Mouse (Mus musculus) kidney, embryonic 14.5 days (tissue): ENCODE measurements around the gene Ppard. TPM values are rescaled to one million over a fixed set of nuclear protein-coding genes. Genes with fewer than 3 reads are reported as not detected.

Source experiments
- ATAC-seq: fragments of 200-750 bp; cut with Nextera tagmentation; 2 replicates; pipeline ENCODE4 v1.8.0; 2017; ENCODE audit warnings: moderate number of reproducible peaks, mild to moderate bottlenecking, moderate TSS enrichment, moderate library complexity; ENCODE audit not compliant: low FRiP score, low TSS enrichment
- H3K27ac ChIP-seq: fragments of 300-500 bp; sonication (generic); 2 replicates; pipeline ENCODE4 v1.5.1; 2014; ENCODE audit warnings: low read depth, mild to moderate bottlenecking, low read length, moderate library complexity, mixed read lengths
- H3K27me3 ChIP-seq: fragments of 300-500 bp; sonication (generic); 2 replicates; pipeline ENCODE4 v1.6.1; 2014; ENCODE audit warnings: mild to moderate bottlenecking, low read length; ENCODE audit not compliant: control insufficient read depth, insufficient read depth
- H3K36me3 ChIP-seq: fragments of 300-500 bp; sonication (generic); 2 replicates; pipeline ENCODE4 v1.6.1; 2014; ENCODE audit warnings: low read length, mixed read lengths; ENCODE audit not compliant: control insufficient read depth, insufficient read depth
- H3K4me1 ChIP-seq: fragments of 300-500 bp; sonication (generic); 2 replicates; pipeline ENCODE4 v1.6.1; 2014; ENCODE audit warnings: low read length, mixed read lengths; ENCODE audit not compliant: control insufficient read depth, insufficient read depth
- H3K4me2 ChIP-seq: fragments of 300-500 bp; sonication (generic); replicated peaks from 2 replicates; pipeline ENCODE4 v1.6.1; 2014; ENCODE audit warnings: low read depth, mild to moderate bottlenecking, low read length
- H3K4me3 ChIP-seq: fragments of 300-500 bp; sonication (generic); 2 replicates; pipeline ENCODE4 v1.5.1; 2014; ENCODE audit warnings: mild to moderate bottlenecking, low read length
- H3K9ac ChIP-seq: fragments of 300-500 bp; sonication (generic); 2 replicates; pipeline ENCODE4 v1.6.1; 2014; ENCODE audit warnings: low read depth, mild to moderate bottlenecking, low read length, moderate library complexity
- H3K9me3 ChIP-seq: fragments of 300-500 bp; sonication (generic); 2 replicates; pipeline ENCODE4 v1.6.1; 2016; ENCODE audit warnings: low read length; ENCODE audit not compliant: control insufficient read depth
- WGBS: fragments of 180-500 bp; shearing (Covaris S2); extraction: QIAGEN DNeasy Blood & Tissue Kit; methylation state at CpG from one replicate; pipeline ENCODE4 v1.1.7; 2014; 5-methylcytosine and 5-hydroxymethylcytosine counted together
- polyA plus RNA-seq: library from polyadenylated mRNA; unstranded; fragments of >200 nt; fragmentation: Nextera tagmentation; extraction: Ambion mirVana; gene quantifications from 2 replicates; pipeline ENCODE4 v1.2.1, GENCODE M21; 2014

Ppard gene
- polyA plus RNA-seq, 1 experiment from 2014 or later = 2.3 TPM

GRCm38 (mm10) chr17:28258325-28258724, 25.8 kb downstream of the Ppard start:
- Histone ChIP-seq H3K4me2 (no peak overlapping the region), H3K4me3 (no peak overlapping the region), H3K27me3 (no peaks in the 10 kb centered on the region), H3K4me1 (peaks cover 35% of the 10 kb centered on the region), H3K9ac (no peak overlapping the region), H3K36me3 (no peaks in the 10 kb centered on the region), H3K27ac (no peak overlapping the region), H3K9me3 (peaks cover 6% of the 10 kb centered on the region; the same call in 1 of the 2 replicates)
- 88% methylated on average over 9 of the region's 9 CpGs for WGBS
- no peak for ATAC-seq

- H3K36me3 ChIP-seq = no peaks in the 10 kb centered on the region
- no peak overlapping the region for H3K9ac ChIP-seq
- no peak overlapping the region for H3K27ac ChIP-seq
- no peak overlapping the region for H3K4me2 ChIP-seq
- no peak overlapping the region for H3K4me3 ChIP-seq
- WGBS = 82% methylated on average over 16 of the region's 16 CpGs
- ATAC-seq = no peak
- peaks cover 6% of the 10 kb centered on the region; the same call in 1 of the 2 replicates for H3K9me3 ChIP-seq
- H3K27me3 ChIP-seq = no peaks in the 10 kb centered on the region
- H3K4me1 ChIP-seq = peaks cover 45% of the 10 kb centered on the region
Observed at GRCm38 (mm10) chr17:28259890-28260542, 27.5 kb downstream of the Ppard start.

DNA sequence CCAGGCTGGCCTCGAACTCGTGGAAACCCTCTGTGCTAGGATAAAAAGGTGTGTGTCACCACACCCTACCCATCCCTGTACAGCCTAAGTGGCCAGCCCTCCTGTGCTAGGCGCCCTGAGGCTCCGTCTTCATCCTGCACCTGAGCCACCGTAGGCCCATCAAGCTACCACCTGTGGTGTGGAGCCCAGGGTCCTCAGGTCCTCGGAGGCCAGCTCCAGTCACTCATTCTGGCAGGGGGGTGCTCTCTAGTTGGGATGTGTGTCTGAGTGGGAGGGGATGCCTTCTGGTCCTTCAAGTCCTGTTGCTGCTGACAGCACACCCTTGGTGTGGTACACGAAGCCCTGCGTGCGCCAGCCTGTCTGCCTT, 28.0 kb downstream of the Ppard start:
- Histone ChIP-seq H3K9me3 (peaks cover 6% of the 10 kb centered on the region; the same call in 1 of the 2 replicates), H3K9ac (no peak overlapping the region), H3K4me1 (peaks cover 45% of the 10 kb centered on the region), H3K27me3 (no peaks in the 10 kb centered on the region), H3K4me3 (no peak overlapping the region), H3K4me2 (no peak overlapping the region), H3K36me3 (no peaks in the 10 kb centered on the region), H3K27ac (no peak overlapping the region)
- 86% methylated on average over 9 of the region's 9 CpGs for WGBS
- ATAC-seq = no peak

DNA sequence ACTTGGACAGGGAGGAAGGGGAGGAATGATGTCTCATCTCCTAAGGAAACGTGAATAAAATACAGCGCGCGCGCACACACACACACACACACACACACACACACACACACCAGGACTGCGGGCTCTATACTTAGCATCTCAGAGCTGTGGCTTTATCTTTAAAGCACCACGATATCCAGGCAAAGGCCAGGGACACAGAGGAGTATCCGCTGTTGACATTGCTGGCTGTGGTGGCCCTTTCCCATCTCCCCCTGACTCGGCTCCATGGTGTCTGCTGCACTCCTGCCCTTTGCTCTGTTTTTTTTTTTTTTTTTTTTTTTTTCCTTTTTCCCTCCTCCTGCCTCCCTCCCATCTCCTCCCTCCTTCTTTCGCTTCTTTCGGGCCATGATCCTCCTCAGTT, 29.3 kb downstream of the Ppard start:
- no peaks in the 10 kb centered on the region for H3K27me3 ChIP-seq
- peaks cover 6% of the 10 kb centered on the region; the same call in 1 of the 2 replicates for H3K9me3 ChIP-seq
- H3K4me2 ChIP-seq = no peak overlapping the region
- WGBS = 47% methylated on average over 11 of the region's 11 CpGs
- H3K9ac ChIP-seq = no peak overlapping the region
- H3K4me1 ChIP-seq = peaks cover 34% of the 10 kb centered on the region
- ATAC-seq = no peak
- H3K36me3 ChIP-seq = no peaks in the 10 kb centered on the region
- no peak overlapping the region for H3K4me3 ChIP-seq
- H3K27ac ChIP-seq = no peak overlapping the region

- Histone ChIP-seq H3K9me3 (peaks cover 6% of the 10 kb centered on the region; the same call in 1 of the 2 replicates), H3K36me3 (no peaks in the 10 kb centered on the region), H3K9ac (peak overlapping the region; percentile 18; the same call in 1 of the 2 replicates), H3K4me1 (peaks cover 23% of the 10 kb centered on the region), H3K27me3 (no peaks in the 10 kb centered on the region), H3K4me2 (no peak overlapping the region), H3K4me3 (no peak overlapping the region), H3K27ac (no peak overlapping the region)
- 52% methylated on average over 13 of the region's 13 CpGs for WGBS
- no peak for ATAC-seq
Observed at GRCm38 (mm10) chr17:28263181-28263894, 30.8 kb downstream of the Ppard start.

GRCm38 (mm10) chr17:28267251-28267650, 34.8 kb downstream of the Ppard start:
- no peaks in the 10 kb centered on the region for H3K27me3 ChIP-seq
- peaks cover 26% of the 10 kb centered on the region for H3K4me1 ChIP-seq
- ATAC-seq = no peak
- H3K9me3 ChIP-seq = no peaks in the 10 kb centered on the region
- no peaks in the 10 kb centered on the region for H3K36me3 ChIP-seq
- no peak overlapping the region for H3K4me2 ChIP-seq
- no peak overlapping the region for H3K9ac ChIP-seq
- 82% methylated on average over 5 of the region's 5 CpGs for WGBS
- H3K4me3 ChIP-seq = no peak overlapping the region
- H3K27ac ChIP-seq = no peak overlapping the region

DNA sequence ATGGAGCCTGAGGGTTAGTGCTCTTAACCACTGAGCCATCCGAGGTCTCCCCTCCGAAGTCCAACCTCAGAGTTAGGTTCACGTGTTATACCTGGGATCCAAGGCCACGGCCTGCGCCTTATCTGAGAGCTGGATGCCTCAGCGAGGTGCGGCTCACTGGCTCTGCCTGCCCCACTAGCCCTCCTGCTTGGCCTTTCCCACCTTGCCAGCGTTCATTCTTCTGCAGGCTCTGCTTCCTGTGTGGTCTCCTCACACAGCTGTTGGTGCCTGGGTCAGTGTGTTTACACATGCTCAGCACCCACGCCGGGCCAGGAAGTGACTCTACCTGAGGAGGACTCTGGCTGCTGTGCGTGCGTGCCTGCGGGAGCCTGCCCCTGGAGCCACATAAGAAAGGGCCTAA, 37.7 kb downstream of the Ppard start:
- Histone ChIP-seq H3K4me2 (no peak overlapping the region), H3K4me1 (peaks cover 7% of the 10 kb centered on the region; the same call in 1 of the 2 replicates), H3K4me3 (no peak overlapping the region), H3K27ac (no peak overlapping the region), H3K36me3 (no peaks in the 10 kb centered on the region), H3K27me3 (no peaks in the 10 kb centered on the region), H3K9ac (no peak overlapping the region), H3K9me3 (no peaks in the 10 kb centered on the region)
- WGBS = 59% methylated on average over 13 of the region's 13 CpGs
- no peak for ATAC-seq

DNA sequence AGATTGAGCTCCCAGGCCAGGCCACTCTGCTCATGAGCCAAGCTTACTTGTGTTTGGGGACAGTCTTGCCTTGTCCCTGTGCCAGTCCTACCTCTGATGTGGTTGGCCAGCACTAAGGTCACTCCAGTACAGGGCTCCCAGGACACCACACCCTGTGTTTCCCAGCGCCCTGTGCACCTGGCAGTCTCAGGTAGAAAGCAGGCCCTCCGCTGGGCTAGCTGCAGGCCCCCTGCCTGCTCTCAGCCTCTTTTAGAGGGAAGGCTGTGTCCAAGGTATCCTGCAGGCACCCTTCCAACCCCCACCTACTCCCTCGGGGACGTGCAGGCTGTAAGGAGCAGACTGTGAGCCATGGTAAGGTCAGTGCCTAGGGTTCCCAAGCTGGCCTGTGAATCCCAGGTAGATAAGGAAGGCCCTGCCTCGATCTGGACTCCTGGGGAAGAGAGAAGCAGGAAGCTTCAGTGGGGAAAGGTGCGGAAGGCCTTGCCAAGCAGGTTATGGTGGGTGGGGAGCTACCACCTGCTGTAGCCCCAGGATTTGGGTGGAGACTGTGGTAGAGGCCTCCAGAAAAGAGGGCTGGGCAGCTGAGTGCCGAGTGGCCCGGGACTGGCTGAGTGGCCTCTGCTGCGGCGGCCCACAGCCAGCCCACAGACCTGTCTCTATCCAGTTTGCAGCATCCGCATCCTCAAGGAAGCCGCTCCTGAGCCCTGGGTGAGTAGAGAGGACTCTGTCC, 39.2 kb downstream of the Ppard start:
- no peak for ATAC-seq
- 71% methylated on average over 12 of the region's 12 CpGs for WGBS
- Histone ChIP-seq H3K9me3 (no peaks in the 10 kb centered on the region), H3K4me3 (no peak overlapping the region), H3K4me2 (no peak overlapping the region), H3K4me1 (0 out of 2 replicates have a peak, but pooled peaks cover 2% of the 10 kb centered on the region), H3K36me3 (no peaks in the 10 kb centered on the region), H3K27ac (no peak overlapping the region), H3K9ac (peak overlapping the region; percentile 18; the same call in 1 of the 2 replicates), H3K27me3 (no peaks in the 10 kb centered on the region)
